Mouse (Mus musculus) limb, embryonic 13.5 days (tissue): ENCODE results near the gene Arhgap8. TPM values are rescaled to one million over a fixed set of nuclear protein-coding genes. Genes with fewer than 3 reads are reported as not detected.
"Not testable (repeated sequence)": the region's sequence is repeated elsewhere in the genome, so short reads cannot be mapped to it uniquely, and the experiment has no call there.

Experiments
- ATAC-seq: fragments of 200-750 bp; cut with Nextera tagmentation; 2 replicates; pipeline ENCODE4 v1.8.0; 2017; ENCODE audit warnings: low read depth, moderate number of reproducible peaks, moderate TSS enrichment; ENCODE audit not compliant: low FRiP score
- H3K27ac ChIP-seq: fragments of 300-500 bp; sonication (generic); 2 replicates; pipeline ENCODE4 v1.5.1; 2015; ENCODE audit warnings: inconsistent platforms, mild to moderate bottlenecking, moderate library complexity
- H3K27me3 ChIP-seq: fragments of 300-500 bp; sonication (generic); 2 replicates; pipeline ENCODE4 v1.6.1; 2015; ENCODE audit warnings: mild to moderate bottlenecking, inconsistent platforms
- H3K36me3 ChIP-seq: fragments of 300-500 bp; sonication (generic); 2 replicates; pipeline ENCODE4 v1.6.1; 2015; ENCODE audit warnings: inconsistent platforms, mild to moderate bottlenecking, moderate library complexity
- H3K4me1 ChIP-seq: fragments of 300-500 bp; sonication (generic); 2 replicates; pipeline ENCODE4 v1.6.1; 2015; ENCODE audit warnings: inconsistent platforms
- H3K4me2 ChIP-seq: fragments of 300-500 bp; sonication (generic); replicated peaks from 2 replicates; pipeline ENCODE4 v1.6.1; 2015; ENCODE audit warnings: inconsistent platforms, mild to moderate bottlenecking, moderate library complexity
- H3K4me3 ChIP-seq: fragments of 300-500 bp; sonication (generic); 2 replicates; pipeline ENCODE4 v1.5.1; 2015; ENCODE audit warnings: moderate library complexity, mild to moderate bottlenecking, inconsistent platforms
- H3K9ac ChIP-seq: fragments of 300-500 bp; sonication (generic); 2 replicates; pipeline ENCODE4 v1.6.1; 2015; ENCODE audit warnings: mild to moderate bottlenecking, inconsistent platforms
- H3K9me3 ChIP-seq: fragments of 300-500 bp; sonication (generic); 2 replicates; pipeline ENCODE4 v1.6.1; 2016; ENCODE audit warnings: inconsistent platforms
- WGBS: fragments of 180-500 bp; shearing (Covaris S2); methylation state at CpG from one replicate; pipeline ENCODE4 v1.1.7; 2015; 5-methylcytosine and 5-hydroxymethylcytosine counted together
- polyA plus RNA-seq: library from polyadenylated mRNA; unstranded; fragments of >200 nt; fragmentation: Nextera tagmentation; extraction: Ambion mirVana; gene quantifications from 2 replicates; pipeline ENCODE4 v1.2.1, GENCODE M21; 2015

Gene Arhgap8
- polyA plus RNA-seq, 1 experiment from 2014 or later = 6.7 TPM

DNA sequence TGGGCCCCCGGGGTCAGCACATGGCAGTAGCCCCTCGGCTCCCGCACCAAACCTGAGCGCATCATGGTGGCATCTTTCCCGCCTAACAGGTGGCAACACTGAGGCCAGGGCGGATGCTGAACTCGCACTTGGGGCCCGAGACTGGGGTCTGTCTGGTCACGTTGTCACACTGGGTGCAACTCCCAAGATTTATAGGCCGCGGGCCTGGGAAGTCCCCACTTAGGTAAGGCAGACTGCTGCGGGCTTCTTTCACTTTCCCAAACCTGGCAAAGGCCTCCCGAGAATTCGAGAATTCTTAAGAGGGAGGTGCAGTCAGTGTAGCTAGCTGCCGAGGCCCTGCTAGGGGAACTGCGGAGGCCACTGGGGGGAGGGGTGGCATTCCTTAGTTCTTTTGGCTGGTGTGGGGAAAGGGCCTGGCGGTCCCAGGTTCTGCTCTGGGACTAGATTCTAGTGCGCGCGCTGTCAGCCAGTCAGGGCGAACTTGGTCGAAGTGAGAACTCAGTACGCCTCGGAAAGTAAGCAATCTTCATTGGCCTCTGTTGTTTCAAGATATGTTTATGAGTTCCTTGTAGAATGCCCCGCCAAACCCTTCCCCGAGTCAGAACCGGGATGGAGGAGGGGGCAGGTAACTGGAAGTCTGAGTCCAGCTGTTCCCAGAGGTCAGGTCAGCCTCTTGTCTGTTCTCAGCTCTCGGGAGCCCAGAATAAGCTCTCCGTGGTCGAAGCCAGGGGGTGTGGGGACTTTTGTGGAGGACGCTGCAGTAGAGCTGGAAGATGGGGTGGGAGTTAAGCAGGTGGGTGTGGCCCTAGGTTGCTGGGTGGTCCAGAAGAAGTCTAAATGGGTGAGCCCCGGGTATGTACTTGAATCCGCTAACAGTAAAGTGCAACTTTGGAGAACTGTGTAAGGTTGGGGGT lies 696 bp downstream of the Arhgap8 start:
- peak; percentile 63; the same call in 1 of the 2 replicates for ATAC-seq
- WGBS = 4% methylated on average over 33 of the region's 33 CpGs
- H3K9me3 ChIP-seq = no peaks in the 10 kb centered on the region
- H3K27me3 ChIP-seq = peaks cover 15% of the 10 kb centered on the region
- H3K27ac ChIP-seq = no peak overlapping the region; the same call in 1 of the 2 replicates
- H3K36me3 ChIP-seq = no peaks in the 10 kb centered on the region
- peak overlapping the region; percentile 45 for H3K9ac ChIP-seq
- H3K4me1 ChIP-seq = peaks cover 21% of the 10 kb centered on the region
- H3K4me2 ChIP-seq = peak overlapping the region; percentile 80
- H3K4me3 ChIP-seq = peak overlapping the region; percentile 45

DNA sequence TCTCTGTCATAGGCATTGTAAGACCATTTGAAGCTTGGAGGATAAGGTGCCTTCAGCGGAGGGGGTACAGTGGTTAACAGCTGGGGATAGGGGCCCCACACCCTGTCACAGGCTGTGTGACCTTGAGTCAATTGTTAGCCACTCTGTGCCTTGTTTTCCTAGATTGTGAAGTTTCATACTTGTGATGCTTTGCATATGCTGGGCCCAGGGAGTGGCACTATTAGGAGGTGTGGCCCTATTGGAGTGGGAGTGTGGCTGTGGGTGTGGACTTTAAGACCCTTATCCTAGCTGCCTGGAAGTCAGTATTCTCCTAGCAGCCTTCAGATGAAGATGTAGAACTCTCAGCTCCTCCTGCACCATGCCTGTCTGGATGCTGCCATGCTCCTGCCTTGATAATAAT lies 3.8 kb downstream of the Arhgap8 start:
- not testable (repeated sequence) for H3K27ac ChIP-seq, H3K36me3 ChIP-seq, ATAC-seq, H3K9ac ChIP-seq, H3K9me3 ChIP-seq, H3K4me3 ChIP-seq, H3K4me2 ChIP-seq
- Histone ChIP-seq H3K4me1 (peaks cover 32% of the 10 kb centered on the region), H3K27me3 (peaks cover 14% of the 10 kb centered on the region)
- 91% methylated on average over 1 of the region's 1 CpGs for WGBS

DNA sequence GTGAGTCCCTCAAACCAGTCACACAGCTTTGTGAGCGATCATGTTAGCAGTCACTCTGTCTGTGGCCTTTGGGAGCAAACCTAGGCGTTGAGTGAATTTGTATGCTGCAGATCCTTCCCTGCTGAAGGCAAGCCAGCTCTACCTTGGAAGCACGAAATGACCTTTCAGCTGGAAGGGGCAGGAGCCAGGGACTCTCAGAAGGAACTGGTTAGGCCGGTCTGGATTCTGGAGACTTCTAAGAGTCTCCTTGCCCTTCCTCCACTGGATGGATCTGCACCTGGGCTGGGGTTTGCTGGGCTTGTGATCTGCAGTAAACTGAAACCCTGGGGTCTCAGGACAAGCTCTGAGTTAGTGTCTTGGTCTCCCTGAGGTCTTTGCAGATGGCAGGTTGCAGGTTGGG lies 4.3 kb downstream of the Arhgap8 start:
- Histone ChIP-seq H3K36me3 (no peaks in the 10 kb centered on the region), H3K4me3 (no peak overlapping the region), H3K4me2 (no peak overlapping the region), H3K9me3 (no peaks in the 10 kb centered on the region), H3K9ac (no peak overlapping the region), H3K27me3 (peaks cover 9% of the 10 kb centered on the region; the same call in 1 of the 2 replicates), H3K4me1 (peaks cover 30% of the 10 kb centered on the region), H3K27ac (no peak overlapping the region)
- WGBS = 55% methylated on average over 4 of the region's 4 CpGs
- ATAC-seq = no peak

DNA sequence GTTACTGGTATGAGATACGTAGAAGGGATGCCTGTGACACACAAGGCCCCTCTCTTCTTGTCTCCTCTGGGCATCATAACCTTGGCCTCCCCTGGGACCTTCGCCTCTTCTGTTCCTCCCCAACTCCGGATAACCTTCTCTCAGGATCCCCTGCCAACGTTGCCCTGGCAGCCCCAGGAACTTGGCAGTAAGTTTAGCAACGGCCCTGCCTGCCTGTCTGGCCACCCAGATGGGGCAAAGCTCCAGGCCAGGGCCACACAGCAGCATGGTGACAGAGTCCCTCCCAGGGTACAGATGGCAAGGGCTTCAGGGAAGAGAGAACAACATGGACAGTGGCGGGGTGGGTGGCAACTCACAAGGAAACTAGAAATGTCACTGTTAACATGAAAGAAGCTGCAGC lies 9.8 kb downstream of the Arhgap8 start:
- 78% methylated on average over 6 of the region's 6 CpGs for WGBS
- Histone ChIP-seq H3K9me3 (no peaks in the 10 kb centered on the region), H3K27me3 (no peaks in the 10 kb centered on the region), H3K4me2 (no peak overlapping the region), H3K36me3 (no peaks in the 10 kb centered on the region), H3K4me1 (peaks cover 14% of the 10 kb centered on the region), H3K9ac (no peak overlapping the region), H3K4me3 (no peak overlapping the region), H3K27ac (no peak overlapping the region)
- ATAC-seq = no peak

DNA sequence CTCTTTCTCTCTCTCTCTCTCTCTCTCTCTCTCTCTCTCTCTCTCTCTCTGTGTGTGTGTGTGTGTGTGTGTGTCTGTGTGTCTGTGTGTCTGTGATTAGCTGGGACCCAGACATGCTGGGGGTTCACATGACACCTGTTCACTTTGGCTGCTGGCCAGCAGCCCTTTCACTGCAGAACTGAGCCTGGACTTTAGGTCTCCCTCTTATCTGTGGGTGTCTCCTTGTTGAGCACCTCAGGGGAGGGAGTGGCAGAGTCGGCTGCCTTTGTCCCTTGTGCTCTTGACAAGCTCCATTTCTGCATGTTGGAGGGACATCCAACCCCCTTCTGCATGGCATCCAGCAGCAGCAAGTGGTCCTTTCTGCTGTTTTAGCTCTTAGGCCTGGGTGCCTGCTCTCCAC lies 11.0 kb downstream of the Arhgap8 start:
- no peak for ATAC-seq
- H3K4me2 ChIP-seq = no peak overlapping the region

DNA sequence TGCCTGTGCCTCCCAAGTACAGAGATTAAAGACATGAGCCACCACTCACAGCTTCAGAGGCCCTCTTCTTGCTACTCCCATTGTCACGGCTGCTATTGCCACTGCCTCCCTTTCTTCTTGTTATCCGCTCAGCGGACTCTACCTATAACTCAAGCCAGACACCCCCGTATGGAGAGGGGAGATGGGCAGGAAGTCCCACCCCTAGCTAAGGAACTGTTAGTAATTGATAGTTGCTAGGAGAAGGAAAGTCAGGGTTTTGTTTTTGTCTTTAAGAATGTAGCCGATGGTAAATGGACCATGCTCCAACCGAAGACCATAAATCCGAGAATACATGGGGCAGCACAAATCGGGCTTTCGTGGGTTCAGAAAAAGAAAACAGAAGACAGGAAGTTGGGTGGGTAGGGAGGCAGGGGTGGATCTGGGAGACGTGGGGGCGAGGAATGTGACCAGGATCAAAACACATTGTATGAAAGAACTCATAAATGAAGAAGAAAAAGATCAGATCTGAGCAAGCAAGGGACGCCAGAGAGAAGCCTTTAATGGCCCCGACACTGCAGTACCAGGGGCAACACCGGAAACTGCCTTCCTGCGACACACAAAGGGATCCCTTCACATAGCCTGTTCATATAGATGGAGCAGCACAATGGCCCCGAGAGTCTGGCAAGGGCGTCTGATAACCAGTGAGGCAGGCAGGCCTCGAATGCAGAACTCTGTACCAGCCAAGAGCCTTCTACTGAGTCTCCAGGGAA lies 12.0 kb downstream of the Arhgap8 start:
- H3K27me3 ChIP-seq = no peaks in the 10 kb centered on the region
- no peak overlapping the region for H3K4me2 ChIP-seq
- no peak overlapping the region for H3K4me3 ChIP-seq
- no peak overlapping the region for H3K27ac ChIP-seq
- no peak for ATAC-seq
- H3K9ac ChIP-seq = no peak overlapping the region
- H3K36me3 ChIP-seq = no peaks in the 10 kb centered on the region
- H3K9me3 ChIP-seq = no peaks in the 10 kb centered on the region
- H3K4me1 ChIP-seq = peaks cover 21% of the 10 kb centered on the region
- 71% methylated on average over 18 of the region's 18 CpGs for WGBS

More for the DNA sequence above, 11.0 kb downstream of the Arhgap8 start:
- Histone ChIP-seq H3K27ac (no peak overlapping the region), H3K27me3 (no peaks in the 10 kb centered on the region), H3K9ac (no peak overlapping the region), H3K36me3 (no peaks in the 10 kb centered on the region), H3K4me3 (no peak overlapping the region), H3K4me1 (peaks cover 14% of the 10 kb centered on the region), H3K9me3 (no peaks in the 10 kb centered on the region)
- WGBS = 54% methylated on average over 1 of the region's 1 CpGs

DNA sequence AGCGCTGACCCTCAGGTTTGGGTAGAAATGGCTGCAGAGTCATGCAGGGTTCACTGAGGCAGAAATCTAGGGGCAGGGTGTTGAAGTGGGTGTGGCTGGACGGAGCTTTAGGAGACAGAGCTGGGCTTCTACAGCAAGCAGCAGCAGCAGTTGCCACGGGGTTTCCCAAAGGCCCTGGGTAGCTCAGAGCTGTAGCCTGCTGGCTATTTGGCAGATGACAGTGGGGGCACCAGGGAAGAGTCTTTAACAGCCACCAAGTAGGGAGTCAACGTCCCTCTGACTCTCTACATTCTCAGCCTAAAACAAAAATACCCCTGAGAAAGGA lies 12.5 kb downstream of the Arhgap8 start:
- H3K4me2 ChIP-seq = no peak overlapping the region
- no peak overlapping the region for H3K4me3 ChIP-seq
- no peak overlapping the region for H3K27ac ChIP-seq
- H3K9me3 ChIP-seq = no peaks in the 10 kb centered on the region
- H3K36me3 ChIP-seq = no peaks in the 10 kb centered on the region
- H3K4me1 ChIP-seq = peaks cover 21% of the 10 kb centered on the region
- WGBS = 67% methylated on average over 4 of the region's 4 CpGs
- no peak for ATAC-seq
- no peaks in the 10 kb centered on the region for H3K27me3 ChIP-seq
- H3K9ac ChIP-seq = no peak overlapping the region

DNA sequence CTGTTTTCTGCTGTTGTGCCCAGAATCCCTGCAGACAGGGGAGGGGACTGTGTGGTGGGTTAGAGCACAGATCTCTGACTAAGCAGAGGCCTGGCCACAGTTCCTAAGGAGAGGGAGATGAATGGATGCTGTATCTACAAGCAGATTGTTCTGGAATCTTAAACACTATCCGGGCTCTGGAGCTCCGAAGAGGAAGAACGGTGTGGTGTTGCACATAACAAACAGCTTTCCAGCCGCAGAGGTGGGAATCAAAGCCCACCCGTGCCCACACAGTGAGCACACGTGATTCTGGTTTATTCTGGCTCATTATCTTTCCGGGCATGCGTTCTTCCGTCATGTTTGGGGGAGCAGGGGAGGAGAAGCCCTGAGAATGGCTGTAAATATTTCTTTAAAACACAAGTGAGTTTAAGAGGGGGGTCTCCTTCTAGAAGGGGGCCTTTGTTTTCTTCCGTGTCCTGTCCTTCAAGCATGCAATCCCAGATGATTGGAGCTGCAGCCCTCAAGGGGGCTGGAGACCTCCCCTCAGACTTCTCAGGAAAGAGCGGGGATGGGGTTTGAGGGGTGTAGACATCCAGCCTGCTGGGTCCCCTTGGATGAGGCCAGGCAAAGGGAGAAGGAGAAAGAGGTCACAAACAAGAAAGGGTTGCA lies 16.6 kb downstream of the Arhgap8 start:
- Histone ChIP-seq H3K27ac (no peak overlapping the region), H3K4me2 (no peak overlapping the region), H3K9me3 (no peaks in the 10 kb centered on the region), H3K4me3 (no peak overlapping the region), H3K27me3 (no peaks in the 10 kb centered on the region), H3K9ac (no peak overlapping the region), H3K36me3 (no peaks in the 10 kb centered on the region), H3K4me1 (peaks cover 10% of the 10 kb centered on the region; the same call in 1 of the 2 replicates)
- ATAC-seq = no peak
- WGBS = 50% methylated on average over 11 of the region's 11 CpGs

DNA sequence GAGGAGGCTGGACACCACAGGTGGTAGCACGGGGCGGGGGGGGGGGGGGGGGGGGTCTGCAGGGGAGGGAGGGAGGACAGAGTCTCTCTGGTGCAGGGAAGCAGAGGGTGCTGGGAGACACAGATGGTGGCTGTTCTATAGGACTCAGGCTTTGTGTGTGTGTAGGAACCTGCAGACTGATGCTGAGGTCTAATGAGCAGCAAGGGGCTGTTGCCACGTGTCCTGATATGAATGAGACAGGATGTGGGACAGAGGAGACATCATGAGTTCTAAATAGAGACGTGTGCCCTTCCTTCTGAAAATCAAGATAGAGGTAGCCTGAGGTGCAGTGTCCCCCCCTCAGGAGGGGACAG lies 17.1 kb downstream of the Arhgap8 start:
- Histone ChIP-seq H3K4me3 (no peak overlapping the region), H3K36me3 (no peaks in the 10 kb centered on the region), H3K27ac (no peak overlapping the region), H3K9ac (no peak overlapping the region), H3K9me3 (no peaks in the 10 kb centered on the region), H3K27me3 (no peaks in the 10 kb centered on the region), H3K4me2 (no peak overlapping the region), H3K4me1 (peaks cover 8% of the 10 kb centered on the region; the same call in 1 of the 2 replicates)
- 50% methylated on average over 2 of the region's 4 CpGs for WGBS
- no peak for ATAC-seq

DNA sequence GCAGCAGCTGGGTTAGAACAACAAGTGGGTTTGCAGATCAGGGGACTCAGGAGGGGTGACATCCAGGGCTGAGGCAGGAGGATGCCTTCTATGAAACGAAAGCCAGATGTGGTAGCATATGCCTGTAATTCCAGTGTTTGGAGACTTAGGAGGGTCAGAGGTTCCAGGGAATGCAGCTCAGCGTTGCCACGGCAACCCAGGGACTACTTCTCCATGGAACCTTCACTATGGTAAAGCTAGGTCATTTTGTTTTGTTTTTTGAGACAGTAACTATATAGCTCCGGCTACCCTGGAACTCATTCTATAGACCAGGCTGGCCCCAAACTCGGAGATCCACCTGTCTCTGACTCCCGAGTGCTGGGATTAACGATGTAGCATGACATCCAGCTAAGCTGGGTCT lies 18.4 kb downstream of the Arhgap8 start:
- H3K9ac ChIP-seq = no peak overlapping the region
- H3K36me3 ChIP-seq = no peaks in the 10 kb centered on the region
- H3K9me3 ChIP-seq = no peaks in the 10 kb centered on the region
- 92% methylated on average over 7 of the region's 7 CpGs for WGBS
- no peak overlapping the region for H3K27ac ChIP-seq
- no peak overlapping the region for H3K4me2 ChIP-seq
- no peak overlapping the region for H3K4me3 ChIP-seq
- ATAC-seq = no peak
- H3K4me1 ChIP-seq = 0 out of 2 replicates have a peak, but pooled peaks cover 7% of the 10 kb centered on the region
- no peaks in the 10 kb centered on the region for H3K27me3 ChIP-seq

DNA sequence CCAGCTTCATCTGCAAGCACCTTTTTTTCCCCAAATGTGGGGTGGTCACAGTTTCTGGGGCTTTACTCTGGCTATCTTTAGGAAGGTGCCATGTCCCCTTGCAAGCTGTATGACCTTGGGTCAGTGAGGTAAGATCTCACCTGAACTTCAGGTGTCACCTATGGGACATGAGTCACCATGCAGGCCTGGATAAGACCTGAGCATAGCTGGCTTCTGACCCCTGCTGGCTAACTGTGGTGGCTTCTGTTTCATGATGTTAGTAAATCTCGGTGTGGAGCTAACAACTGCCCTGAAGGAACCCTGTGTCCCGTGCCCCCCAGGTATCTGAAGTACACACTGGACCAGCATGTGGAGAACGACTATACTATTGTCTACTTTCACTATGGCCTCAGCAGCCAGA lies 21.7 kb downstream of the Arhgap8 start:
- H3K27ac ChIP-seq = no peak overlapping the region
- H3K27me3 ChIP-seq = no peaks in the 10 kb centered on the region
- 71% methylated on average over 3 of the region's 3 CpGs for WGBS
- H3K9me3 ChIP-seq = no peaks in the 10 kb centered on the region
- ATAC-seq = no peak
- no peak overlapping the region for H3K4me2 ChIP-seq
- no peak overlapping the region for H3K9ac ChIP-seq
- H3K36me3 ChIP-seq = no peaks in the 10 kb centered on the region
- H3K4me3 ChIP-seq = no peak overlapping the region
- peaks cover 8% of the 10 kb centered on the region; the same call in 1 of the 2 replicates for H3K4me1 ChIP-seq

DNA sequence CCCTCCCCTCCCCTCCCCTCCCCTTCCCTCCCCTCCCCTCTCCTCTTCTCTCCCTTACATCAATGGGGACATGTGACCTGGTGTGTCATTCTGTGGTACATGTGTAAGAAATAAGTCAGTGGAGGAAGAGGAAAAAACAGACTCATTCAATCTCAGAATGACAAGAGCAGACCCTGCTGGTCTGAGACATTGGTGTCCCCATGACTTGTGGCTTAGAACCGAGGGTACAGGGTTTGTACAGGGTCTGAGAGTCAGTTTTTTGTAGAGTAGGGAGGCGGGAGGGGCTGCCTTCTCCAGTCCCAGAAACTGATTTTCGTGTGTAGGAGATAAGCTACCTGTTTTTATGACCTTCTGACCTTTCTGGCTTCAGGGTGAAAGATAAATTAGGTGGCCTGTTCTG lies 23.5 kb downstream of the Arhgap8 start:
- H3K4me1 ChIP-seq = peaks cover 7% of the 10 kb centered on the region; the same call in 1 of the 2 replicates
- 7% methylated on average over 3 of the region's 3 CpGs for WGBS
- H3K27ac ChIP-seq = no peak overlapping the region
- no peaks in the 10 kb centered on the region for H3K9me3 ChIP-seq
- H3K27me3 ChIP-seq = no peaks in the 10 kb centered on the region
- no peak overlapping the region for H3K4me3 ChIP-seq
- no peak for ATAC-seq
- no peaks in the 10 kb centered on the region for H3K36me3 ChIP-seq
- no peak overlapping the region for H3K9ac ChIP-seq
- H3K4me2 ChIP-seq = no peak overlapping the region
